Mouse (Mus musculus): Measurements from ENCODE around the gene Batf3.
"Not testable (repeated sequence)": the region's sequence is repeated elsewhere in the genome, so short reads cannot be mapped to it uniquely, and the experiment has no call there.

The Batf3 gene

DNA sequence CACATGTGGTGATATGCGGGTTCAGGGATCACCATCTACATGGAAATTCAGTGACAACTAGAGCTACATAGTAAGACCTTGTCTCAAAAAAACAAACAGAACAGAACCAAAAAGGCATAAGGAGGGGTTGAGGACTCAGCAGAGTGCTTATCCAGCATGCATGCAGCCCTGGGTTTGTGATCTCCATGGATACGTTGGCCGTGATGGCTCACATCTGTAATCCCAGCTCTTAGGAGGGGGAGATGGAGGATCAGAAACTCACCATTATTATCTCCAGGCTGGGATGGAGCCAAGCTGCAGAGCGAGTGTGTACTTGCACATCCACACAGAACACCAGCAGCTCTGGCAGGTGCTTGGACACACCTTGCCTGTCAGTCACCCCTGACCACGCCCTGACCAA is 34.6 kb downstream of the Batf3 start:
- no peak for DNase-seq (ENCODE audit: low spot score)

DNA sequence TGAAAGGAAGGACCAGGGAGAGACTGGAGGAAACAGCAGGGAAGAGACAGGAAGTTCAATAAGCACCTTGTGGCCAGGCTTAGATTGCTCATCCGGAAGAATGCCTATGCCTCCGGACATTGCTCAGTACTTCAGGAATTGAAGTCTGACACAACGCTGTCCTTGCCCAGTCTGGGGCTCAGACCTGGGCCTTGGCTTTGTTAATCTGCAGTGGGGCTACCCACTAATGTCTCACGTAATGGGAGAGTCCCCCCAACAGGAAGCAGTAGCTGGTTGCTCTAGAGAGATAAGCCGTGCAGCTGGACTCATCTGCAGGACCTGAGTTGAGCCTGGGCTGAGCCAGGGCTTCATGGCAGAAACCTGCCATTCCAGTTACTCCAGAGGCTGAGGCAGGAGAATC is 35.3 kb downstream of the Batf3 start:
- DNase-seq (ENCODE audit: low spot score), result no peak

GRCm38 (mm10) chr1:191135406-191135805 is 37.8 kb downstream of the Batf3 start:
- DNase-seq (ENCODE audit: low spot score), result no peak

GRCm38 (mm10) chr1:191138436-191138835 is 40.8 kb downstream of the Batf3 start:
- no peak for DNase-seq (ENCODE audit: low spot score)

GRCm38 (mm10) chr1:191138874-191139495 is 41.3 kb downstream of the Batf3 start:
- DNase-seq (ENCODE audit: low spot score), result no peak

GRCm38 (mm10) chr1:191140983-191141382 is 43.3 kb downstream of the Batf3 start:
- no peak for DNase-seq (ENCODE audit: low spot score)

GRCm38 (mm10) chr1:191149489-191149888 is 51.8 kb downstream of the Batf3 start:
- DNase-seq (ENCODE audit: low spot score), result not testable (repeated sequence)

GRCm38 (mm10) chr1:191150924-191151605 is 53.4 kb downstream of the Batf3 start:
- peak; percentile 18 for DNase-seq (ENCODE audit: low spot score)

GRCm38 (mm10) chr1:191153052-191153451 is 55.4 kb downstream of the Batf3 start:
- peak; percentile 27 for DNase-seq (ENCODE audit: low spot score)

DNA sequence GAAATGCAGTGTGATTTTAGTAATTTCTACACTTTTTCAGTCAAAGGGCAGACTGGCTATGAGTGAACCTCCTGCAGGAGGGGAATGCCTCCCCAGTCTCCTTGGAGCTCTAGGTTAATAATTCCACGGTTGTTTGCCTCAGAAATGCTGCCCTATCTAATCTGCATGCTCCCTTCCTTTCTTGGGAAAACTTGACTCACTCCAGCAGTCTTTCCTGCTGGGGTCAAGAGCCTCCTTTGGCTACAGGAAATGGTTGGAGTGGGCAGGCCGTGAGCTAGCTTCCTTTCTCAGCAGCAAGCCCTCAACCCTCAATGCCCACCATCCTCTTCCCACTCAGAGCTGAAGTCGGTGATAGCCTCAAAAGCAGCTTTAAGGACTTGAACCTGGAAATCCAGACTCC is 56.7 kb downstream of the Batf3 start:
- no peak for DNase-seq (ENCODE audit: low spot score)
